ENCODE assay signal across 11 mouse cellular contexts in genomic region chr2:34569131-34569530, GRCm38 (mm10).
DNase-seq lines count a peak whose midpoint lies in the region; ATAC-seq and TF ChIP-seq lines count a peak whose summit lies in the region.
"Had no signal": no experiment of that assay in that cellular context is flagged by ENCODE, and none has a peak within 500 bp of the region (broad histone marks: within the 10 kb centered on the region; RNA-seq: fewer than 3 reads in every experiment).

No protein-coding gene starts in this region.

- H3K9me3 ChIP-seq in midbrain, embryonic 11.5 days (ENCODE audit: control insufficient read depth, low read length): no peaks in the 10 kb centered on the region
- H3K9me3 ChIP-seq: heart, embryonic 10.5 days; neural tube, embryonic 15.5 days; stomach, embryonic 15.5 days had no signal

- peak; percentile 13 for DNase-seq in gastrocnemius, adult 18-20 months (ENCODE audit: low spot score)
- DNase-seq in gastrocnemius, adult 8-10 months (ENCODE audit: low spot score in 2 of 2): no peak
- peak; percentile 13 for DNase-seq in lung, postnatal 36 days
- no peak for DNase-seq in lung, adult 2 months
- peak; percentile 44 for DNase-seq in brain, embryonic 14.5 days (ENCODE audit: low read depth)
- peak; percentile 29 for DNase-seq in right cerebral cortex, postnatal 25 days
- DNase-seq in midbrain, embryonic 11.5 days (ENCODE audit: low spot score, missing footprints): no peak
- DNase-seq: midbrain, embryonic 14.5 days had no signal

- no peak overlapping the region for H3K4me3 ChIP-seq in lung, adult 2 months (replicated peaks; ENCODE audit: extremely low read depth, low read depth, low read length)
- H3K4me3 ChIP-seq in midbrain, embryonic 11.5 days (ENCODE audit: low read depth, low read length): no peak overlapping the region
- H3K4me3 ChIP-seq: heart, embryonic 10.5 days; neural tube, embryonic 15.5 days; stomach, embryonic 15.5 days had no signal

- TF ChIP-seq POLR2A in lung, adult 2 months (IDR thresholded peaks at IDR 0.05; ENCODE audit: borderline replicate concordance, extremely low read depth, low read depth, low read length): no peak
- no peak for TF ChIP-seq POLR2A in brain, embryonic 14.5 days (IDR thresholded peaks at IDR 0.05; ENCODE audit: borderline replicate concordance, extremely low read depth, insufficient read depth, insufficient read length, poor library complexity, severe bottlenecking)

- no peaks in the 10 kb centered on the region; the same call in 1 of the 2 replicates for H3K4me1 ChIP-seq in lung, adult 2 months (ENCODE audit: control insufficient read depth, insufficient read depth, low read length)
- H3K4me1 ChIP-seq in midbrain, embryonic 11.5 days (ENCODE audit: control insufficient read depth, insufficient read depth, low read length): peaks cover 15% of the 10 kb centered on the region

- H3K27me3 ChIP-seq in midbrain, embryonic 11.5 days (ENCODE audit: control insufficient read depth, insufficient read depth, low read length): peaks cover 15% of the 10 kb centered on the region
- H3K27me3 ChIP-seq: neural tube, embryonic 15.5 days; stomach, embryonic 15.5 days had no signal

- no peak overlapping the region for H3K9ac ChIP-seq in midbrain, embryonic 11.5 days (ENCODE audit: low read length)
- H3K9ac ChIP-seq: neural tube, embryonic 15.5 days; stomach, embryonic 15.5 days had no signal

- H3K4me2 ChIP-seq in midbrain, embryonic 11.5 days: no peak overlapping the region
- H3K4me2 ChIP-seq: neural tube, embryonic 15.5 days; stomach, embryonic 15.5 days had no signal

- no peaks in the 10 kb centered on the region for H3K36me3 ChIP-seq in midbrain, embryonic 11.5 days (ENCODE audit: control insufficient read depth, insufficient read depth, low read length)
- H3K36me3 ChIP-seq: neural tube, embryonic 15.5 days; stomach, embryonic 15.5 days had no signal

- no peak for TF ChIP-seq CTCF in lung, adult 2 months (IDR thresholded peaks at IDR 0.05; ENCODE audit: insufficient read depth, low read length)
- no peak for TF ChIP-seq CTCF in brain, embryonic 14.5 days (IDR thresholded peaks at IDR 0.05; ENCODE audit: borderline replicate concordance, extremely low read depth, insufficient read depth, insufficient read length)

- H3K27ac ChIP-seq in midbrain, embryonic 11.5 days (ENCODE audit: low read depth, low read length): no peak overlapping the region
- H3K27ac ChIP-seq: heart, embryonic 10.5 days; neural tube, embryonic 15.5 days; stomach, embryonic 15.5 days had no signal

- 69% methylated on average over 5 of the region's 5 CpGs for WGBS in lung, adult 2 months
- 86% methylated on average over 5 of the region's 5 CpGs for WGBS in midbrain, embryonic 11.5 days

- no peak for ATAC-seq in midbrain, embryonic 11.5 days (ENCODE audit: low FRiP score)

Comparison
In these comparisons a context has a peak if more than half of its experiments do, and no peak if none do; other contexts are left out.
1. DNase-seq: peak in gastrocnemius, adult 18-20 months (single experiment), lung, postnatal 36 days (single experiment), brain, embryonic 14.5 days (single experiment) and right cerebral cortex, postnatal 25 days (single experiment); none in gastrocnemius, adult 8-10 months (0 of 2), lung, adult 2 months (single experiment) and midbrain, embryonic 11.5 days (single experiment).